Mouse (Mus musculus) retina, postnatal 7 days (tissue): Measurements from ENCODE around the gene Dhx37.
"Not testable (repeated sequence)": the region's sequence is repeated elsewhere in the genome, so short reads cannot be mapped to it uniquely, and the experiment has no call there.

Experiments used
- DNase-seq: peaks from one replicate; pipeline ENCODE4 v3.0.0-alpha.2; 2012; ENCODE audit warnings: low read depth, low spot score

The Dhx37 gene

DNA sequence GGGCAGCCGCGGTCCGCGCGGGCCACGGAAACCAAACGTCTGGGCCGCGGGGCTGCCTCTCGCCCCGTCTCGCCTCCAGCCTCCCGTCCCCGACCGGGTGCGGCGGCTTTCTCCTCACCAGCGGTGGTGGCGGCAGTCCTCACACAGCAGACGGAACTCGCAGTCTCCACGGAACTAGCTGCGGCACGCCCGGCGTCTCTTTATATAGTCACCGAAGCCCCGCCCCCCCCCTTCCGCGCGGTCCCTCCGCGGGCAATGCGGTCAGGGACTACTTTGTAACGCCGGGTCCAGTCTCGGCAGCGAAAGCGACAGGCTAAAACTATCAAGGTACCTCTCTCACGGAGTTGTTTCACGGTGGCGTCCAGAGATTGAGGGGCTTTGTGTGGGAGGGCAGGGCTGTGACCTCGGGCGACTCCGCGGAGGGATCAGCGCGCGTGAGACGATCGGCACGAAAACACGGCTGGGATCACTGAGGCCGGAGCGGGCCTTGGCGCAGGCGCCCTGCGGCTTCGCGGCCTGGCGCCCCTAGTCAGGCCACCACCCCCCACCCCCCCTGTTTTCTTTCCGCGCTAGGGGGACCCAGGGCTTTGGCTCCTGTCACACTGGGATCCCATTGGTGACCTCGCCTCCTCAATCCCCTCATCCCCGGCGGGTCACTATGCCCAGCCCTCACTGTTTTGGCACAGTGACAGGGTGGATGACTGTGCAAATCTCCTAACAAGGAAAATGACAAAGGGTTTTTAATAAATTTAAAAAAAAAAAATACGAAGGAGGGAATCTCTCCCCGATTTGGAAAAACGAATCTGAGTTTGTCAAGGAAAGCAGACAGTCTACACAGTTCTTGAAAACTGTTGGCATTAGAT, 44.1 kb downstream of the Dhx37 start, which contains the start of gene Ubc:
TSS of gene Ubc (minus strand) at position 624 of the 863 bp plus-strand sequence.
- peak; percentile 87 for DNase-seq

DNA sequence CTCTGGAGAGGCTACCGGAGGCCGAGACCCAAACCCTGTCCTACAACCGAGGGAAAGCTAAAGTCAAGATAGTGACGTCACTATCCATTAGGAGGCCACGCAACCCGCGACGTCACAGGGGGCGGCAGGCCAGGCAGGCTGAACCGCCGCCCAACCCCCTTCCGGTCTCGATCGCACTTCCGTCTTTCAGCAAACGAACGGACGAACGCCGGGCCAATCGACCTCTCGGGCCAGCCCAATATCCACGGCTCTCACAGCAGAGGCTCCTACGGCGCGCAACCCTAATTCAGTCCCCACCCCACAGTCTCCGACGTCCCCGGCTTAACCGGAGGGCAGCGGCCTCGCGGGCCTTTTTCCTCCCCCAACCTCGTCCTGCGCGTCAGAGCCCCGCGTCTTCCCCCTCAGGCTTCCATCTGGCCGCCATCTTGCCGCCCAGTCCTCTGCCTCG, 44.8 kb downstream of the Dhx37 start, which contains the start of gene Gm10382:
TSS of gene Gm10382 (plus strand) at position 192 of the 448 bp plus-strand sequence.
- DNase-seq, result peak; percentile 53

DNA sequence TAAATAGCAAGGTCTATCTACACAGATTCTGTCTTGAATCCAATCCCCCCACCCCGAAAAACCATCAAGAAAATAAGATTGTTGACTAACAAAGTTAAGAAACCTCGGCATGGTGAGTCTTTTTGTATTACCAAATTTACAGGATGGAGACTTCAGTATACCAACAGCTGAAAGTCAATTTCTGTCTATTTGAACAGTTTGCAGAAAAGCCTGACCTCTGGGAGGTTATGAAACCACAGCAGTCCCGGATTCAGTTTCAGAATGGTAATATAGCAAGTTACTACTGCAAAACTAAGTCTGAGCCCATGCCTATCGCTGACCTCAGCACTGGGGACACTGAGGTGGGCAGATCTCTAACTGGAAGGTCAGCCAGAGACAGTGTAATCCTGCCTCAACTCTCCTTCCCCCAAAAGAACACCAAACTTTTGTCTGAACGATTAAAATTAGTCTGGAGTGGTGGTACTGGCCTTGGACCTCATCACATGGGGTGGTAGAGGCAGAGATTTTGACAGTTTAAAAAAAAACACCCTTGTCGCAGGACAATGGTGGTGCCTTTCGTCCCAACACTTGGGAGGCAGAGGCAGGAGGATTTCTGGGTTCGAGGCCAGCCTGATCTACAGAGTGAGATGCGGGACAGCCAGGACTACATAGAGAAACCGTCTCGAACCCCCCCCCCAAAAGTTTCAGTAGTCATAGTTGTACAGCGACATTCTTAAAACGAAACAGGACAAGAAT, 45.4 kb downstream of the Dhx37 start:
- DNase-seq, result no peak

DNA sequence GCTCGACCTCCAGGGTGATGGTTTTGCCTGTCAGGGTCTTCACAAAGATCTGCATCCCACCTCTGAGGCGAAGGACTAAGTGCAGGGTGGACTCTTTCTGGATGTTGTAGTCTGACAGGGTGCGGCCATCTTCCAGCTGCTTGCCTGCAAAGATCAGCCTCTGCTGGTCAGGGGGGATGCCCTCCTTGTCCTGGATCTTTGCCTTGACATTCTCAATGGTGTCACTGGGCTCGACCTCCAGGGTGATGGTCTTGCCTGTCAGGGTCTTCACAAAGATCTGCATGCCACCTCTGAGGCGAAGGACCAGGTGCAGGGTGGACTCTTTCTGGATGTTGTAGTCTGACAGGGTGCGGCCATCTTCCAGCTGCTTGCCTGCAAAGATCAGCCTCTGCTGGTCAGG, 46.6 kb downstream of the Dhx37 start:
- DNase-seq, result not testable (repeated sequence)

DNA sequence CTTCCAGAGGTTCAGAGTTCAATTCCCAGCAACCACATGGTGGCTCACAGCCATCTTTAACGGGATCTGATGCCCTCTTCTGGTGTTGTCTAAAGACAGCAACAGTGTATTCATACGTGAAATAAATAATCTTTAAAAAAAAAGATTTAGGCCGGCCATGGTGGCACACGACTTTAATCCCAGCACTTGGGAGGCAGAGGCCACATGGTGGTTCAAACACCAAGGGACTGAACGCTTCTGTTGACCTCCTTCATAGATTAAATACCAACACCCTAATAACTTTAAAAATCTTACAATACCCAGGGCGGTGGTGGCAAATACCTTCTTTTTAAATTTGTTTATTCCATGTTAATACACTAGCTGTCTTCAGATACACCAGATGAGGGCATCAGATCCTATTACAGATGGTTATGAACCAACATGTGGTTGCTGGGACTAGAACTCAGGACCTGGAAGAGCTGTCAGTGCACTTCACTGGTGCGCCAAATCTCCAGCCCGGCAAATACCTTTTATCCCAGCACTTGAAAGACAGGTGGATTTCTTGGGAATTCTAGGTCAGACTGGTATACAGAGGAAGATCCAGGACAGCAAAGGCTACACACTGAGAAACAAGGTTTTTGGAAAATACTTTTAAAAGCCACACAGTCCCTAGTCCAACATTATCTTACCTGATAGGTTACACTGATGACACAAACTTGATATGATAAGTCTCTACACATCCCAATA, 48.5 kb downstream of the Dhx37 start:
- no peak for DNase-seq

DNA sequence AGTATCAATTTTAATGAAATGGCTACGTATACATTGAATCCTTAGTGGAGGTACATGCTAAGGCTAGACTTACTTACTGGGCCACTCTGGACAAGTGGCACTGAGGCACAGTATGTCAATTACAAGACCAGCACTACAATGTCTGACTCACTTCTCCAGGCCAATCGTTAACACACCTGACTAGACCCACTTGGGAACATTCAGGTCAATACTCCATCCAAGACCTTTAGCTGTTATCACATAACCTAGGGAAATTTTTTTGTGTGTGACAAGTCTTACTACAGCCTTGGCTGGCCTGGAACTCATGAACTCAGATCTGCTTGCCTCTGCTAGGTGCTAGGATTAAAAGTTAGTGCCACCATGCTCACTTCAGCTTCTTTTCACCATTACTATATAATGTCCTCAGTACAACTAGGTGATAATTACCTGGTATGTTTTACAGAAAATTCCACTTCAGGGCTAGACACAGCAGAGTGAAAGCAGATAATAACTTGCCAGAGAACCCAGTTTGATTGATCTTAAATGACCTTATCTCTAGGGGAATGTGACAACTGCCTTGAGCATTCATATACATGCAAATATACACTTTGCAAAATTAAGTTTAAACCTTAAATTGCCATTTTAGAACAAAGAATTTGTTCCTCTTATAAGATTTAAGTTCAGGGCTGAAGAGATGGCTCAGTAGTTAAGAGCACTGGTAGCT, 49.3 kb downstream of the Dhx37 start:
- no peak for DNase-seq

DNA sequence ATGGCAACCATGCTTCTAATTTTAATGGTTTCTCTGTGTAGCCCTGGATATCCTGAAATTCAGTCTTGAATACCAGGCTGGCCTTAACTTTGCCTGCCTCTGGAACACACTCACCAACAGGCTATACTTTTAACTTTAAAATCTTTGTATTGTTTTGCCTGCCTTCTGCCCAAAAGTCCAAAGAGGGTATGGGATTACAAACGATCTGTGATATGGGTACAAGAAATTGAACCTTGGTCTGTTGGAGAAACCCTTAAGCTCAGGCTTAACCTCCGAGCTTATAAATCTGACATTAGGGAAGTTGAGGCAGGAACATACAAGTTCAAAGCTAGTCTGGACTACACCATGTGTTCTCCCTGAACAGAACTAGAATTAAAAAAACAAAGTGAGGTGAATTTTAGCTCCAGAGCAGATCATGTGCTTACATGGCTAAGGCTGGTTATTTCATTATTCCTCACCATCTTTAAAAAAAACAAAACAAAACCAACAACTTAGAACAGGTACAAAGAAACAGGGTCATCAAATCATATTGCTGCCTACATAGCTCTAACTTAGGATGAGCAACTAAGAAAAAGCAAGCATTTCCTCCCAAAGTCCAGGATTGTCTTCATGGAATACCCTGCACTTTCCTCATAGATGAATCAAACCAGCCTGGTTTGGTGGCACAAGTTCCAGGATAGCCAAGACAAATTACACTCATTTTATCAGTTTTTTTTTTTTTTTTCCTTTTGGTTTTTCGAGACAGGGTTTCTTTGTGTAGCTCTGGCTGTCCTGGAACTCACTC, 50.1 kb downstream of the Dhx37 start:
- no peak for DNase-seq

DNA sequence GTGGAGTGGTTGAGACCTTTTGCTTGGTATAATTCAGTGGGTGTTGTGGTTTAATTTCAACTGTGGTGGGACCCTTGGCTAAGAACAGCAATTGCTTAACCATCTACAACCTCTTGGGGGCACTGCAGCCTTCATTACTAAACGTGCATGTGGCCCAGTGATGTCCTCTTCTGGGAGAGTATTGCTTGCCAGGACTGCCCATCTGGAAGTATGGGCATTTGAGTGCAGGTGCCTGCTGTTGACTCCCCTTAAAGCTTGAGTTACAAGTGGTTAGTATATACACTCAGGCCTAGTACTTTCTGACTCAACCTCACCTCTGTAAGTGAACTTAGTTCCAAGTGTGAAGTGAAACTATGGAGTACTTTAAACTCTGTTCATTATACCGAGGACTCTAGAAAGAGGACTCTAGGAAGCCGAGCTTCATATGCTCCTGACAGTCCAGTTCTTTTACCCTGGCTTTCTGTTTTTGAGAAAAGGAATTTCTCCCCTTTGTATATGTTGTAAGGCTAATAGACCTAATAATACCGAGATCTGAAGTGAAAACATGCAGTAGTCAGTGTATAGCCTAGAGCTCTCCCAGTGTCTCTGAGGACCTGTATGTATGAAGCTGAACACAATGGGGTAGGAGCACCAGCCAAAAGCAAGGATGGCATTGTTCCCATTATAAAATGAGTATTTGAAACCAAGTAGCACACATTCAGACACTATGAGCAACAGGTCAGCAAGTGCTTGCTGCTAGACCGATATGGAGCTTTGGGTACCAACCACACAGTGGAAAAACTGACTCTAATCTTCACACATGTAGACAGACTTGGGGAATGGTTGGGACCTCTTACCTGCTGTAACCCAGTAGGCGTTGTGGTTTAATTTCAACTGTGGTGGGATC, 51.0 kb downstream of the Dhx37 start:
- peak; percentile 56 for DNase-seq

DNA sequence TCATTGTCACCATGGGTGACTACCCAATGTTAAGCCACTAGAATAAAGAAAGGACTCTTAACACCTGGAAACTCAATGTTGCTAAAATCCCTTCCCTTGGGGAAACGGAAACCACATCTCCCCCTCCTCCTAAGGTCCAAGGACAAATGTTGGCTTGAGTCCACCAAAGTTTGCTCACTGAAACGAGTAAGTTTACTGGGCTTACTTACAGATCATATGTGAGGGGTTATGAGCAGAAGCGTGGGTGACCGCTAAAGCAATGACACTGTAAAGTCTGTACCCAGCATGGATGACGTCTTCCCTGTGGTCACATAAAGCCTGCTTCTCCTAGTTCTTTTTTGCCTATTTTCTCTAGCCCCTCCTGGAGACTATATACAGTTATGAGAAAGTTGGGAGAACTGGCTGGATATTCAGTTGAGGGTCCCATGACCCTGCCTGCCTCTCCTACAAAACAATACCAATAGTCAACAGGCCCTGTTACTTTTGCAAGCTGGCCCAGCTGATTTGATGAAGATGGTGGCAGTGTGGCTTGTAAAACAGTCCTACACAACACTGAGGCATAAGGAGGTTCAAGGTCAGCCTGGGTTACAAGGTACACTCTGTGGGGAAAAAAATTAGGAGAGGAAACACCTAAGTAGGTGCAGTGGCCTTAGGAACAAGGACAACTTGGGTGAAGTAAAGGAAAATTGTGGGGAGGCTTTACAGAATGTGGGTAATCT, 51.8 kb downstream of the Dhx37 start:
- no peak for DNase-seq

DNA sequence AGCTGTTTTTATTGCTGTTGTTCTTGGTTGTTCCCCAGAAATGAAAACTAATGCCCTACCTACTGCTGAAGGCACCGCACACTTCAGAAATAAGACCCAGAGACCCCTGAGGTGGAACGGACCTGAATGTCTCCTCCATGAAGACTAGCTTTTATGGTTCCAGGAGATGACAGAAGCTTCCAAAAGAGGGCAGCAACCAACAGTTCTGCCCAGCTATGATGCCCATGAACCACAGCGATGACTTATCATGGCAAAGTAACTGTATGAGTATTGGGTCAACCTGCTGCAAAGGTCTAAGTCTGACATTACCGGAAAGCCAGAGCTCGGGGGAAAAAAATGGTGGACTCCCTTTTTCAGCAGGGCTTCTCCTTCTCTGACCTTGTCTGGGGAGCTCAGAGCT, 55.0 kb downstream of the Dhx37 start:
- no peak for DNase-seq

DNA sequence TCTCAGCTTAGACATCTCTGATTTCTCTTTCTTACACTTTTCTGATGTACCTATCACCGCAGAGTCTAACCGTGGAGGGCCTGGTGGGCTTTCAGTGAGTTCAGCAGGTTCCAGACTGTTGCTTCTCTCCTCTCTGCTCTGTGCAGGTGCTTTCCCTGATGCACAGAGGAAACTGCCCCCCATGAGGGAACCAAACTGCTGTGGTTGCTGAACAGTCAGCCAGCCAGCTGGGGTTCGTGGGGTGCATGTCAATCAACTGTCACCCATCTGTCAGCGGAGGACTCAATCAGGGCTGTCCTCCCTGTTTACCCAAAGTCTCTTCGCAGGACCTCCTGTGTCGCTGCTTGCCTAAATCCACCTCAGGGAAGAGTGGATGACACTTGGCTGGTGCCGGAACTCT, 56.7 kb downstream of the Dhx37 start:
- DNase-seq, result no peak

DNA sequence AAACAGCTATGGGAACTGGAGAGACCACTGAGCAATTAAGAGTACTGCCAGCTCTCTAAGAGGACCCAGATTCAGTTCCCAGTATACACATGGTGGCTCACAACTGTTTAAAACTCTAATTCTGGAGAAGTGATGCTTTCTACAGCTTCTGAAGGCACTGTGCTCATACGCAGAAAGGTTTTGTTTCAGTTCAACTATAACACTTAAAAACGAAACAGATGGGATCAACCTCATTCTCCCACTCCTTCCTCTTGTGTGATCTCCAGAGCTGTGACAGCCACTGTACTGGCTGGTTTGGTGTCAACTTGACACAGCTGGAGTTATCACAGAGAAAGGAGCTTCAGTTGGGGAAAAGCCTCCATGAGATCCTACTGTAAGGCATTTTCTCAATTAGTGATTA, 58.0 kb downstream of the Dhx37 start:
- DNase-seq, result no peak

DNA sequence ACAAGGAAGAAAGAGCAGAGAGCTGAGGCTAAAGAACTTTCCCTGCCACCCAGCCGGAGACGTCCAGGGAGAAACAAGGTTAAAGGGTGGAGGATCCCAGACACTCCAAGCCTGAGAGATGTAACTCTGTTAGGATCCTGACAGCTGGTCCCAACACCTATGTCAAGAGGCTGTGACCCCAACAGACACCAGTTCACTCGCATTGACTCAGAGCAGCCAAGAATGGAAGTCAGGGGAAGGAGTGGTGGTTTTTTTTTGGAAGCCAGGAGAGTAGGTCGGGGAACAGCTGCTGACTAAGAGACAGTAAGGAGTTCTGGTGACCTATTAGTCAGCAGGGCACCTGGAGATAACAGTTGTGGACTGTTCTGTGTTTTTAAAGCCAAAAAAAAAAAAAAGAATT, 61.9 kb downstream of the Dhx37 start:
- no peak for DNase-seq

DNA sequence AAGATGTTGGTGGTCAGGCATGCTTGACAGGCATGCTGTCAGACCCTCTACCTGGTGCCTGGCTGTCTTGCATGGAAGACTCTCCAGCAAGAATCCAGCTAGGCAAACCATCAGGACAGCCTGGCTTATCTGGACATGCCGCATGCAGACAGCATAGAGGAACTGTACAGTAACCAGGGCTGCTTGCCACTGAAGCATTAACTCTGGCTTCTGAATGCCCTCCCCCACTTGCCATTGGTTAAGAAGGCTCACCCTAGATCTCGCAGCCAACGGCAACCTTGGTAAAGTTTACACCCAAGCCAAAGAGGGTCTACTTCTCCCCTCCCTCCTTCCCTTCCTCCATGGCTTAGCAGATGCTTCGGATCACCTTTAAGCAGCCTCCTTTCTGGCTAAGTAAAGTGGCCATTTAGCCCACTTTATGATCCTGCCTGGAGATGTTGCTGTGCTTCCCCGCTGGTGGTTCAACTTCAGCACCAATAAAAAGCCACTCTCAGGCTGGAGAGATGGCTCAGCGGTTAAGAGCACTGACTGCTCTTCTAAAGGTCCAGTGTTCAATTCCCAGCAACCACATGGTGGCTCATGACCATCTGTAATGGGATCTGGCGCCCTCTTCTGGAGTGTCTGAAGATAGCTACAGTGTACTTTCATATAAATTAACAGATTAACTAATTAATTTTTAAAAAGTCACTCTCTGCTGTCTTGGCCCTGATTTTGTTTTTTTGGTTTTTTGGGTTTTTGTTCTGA, 62.8 kb downstream of the Dhx37 start:
- DNase-seq, result no peak

DNA sequence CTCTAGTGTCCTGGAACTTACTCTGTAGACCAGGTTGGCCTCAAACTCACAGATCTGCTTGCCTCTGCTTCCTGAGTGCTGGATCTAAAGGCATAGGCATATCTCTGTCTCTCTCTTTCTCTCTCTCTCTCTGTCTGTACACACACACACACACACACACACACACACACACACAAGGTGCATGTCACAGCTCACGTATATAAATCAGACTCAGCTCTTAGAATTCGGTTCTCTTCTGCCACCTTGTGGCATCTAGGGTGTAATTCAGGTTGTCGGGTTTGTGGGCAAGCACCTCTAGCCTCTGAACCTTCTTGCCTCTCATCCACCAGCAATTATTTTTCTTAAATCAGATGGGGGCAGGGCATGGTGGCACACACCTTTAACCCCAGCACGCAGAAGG, 65.4 kb downstream of the Dhx37 start:
- DNase-seq, result peak; percentile 71

DNA sequence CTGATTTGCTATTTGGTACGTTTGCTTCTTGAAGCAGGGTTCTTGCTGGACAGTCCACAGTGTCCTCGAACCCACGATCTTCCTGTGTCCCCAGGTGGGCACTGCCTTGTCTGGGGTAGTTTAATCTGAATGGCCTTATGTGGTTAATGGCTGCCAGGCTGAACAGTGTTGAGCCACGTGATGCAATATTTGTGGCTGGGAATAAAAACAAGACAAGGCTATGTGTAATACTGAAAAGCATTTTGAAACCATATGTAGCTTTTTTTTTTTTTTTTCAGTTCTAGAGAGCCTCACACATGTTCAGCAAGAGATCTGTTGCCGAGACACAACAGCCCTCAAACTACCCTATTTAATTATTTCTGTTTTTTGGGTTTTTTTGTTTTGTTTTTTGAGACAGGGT, 65.8 kb downstream of the Dhx37 start:
- no peak for DNase-seq

DNA sequence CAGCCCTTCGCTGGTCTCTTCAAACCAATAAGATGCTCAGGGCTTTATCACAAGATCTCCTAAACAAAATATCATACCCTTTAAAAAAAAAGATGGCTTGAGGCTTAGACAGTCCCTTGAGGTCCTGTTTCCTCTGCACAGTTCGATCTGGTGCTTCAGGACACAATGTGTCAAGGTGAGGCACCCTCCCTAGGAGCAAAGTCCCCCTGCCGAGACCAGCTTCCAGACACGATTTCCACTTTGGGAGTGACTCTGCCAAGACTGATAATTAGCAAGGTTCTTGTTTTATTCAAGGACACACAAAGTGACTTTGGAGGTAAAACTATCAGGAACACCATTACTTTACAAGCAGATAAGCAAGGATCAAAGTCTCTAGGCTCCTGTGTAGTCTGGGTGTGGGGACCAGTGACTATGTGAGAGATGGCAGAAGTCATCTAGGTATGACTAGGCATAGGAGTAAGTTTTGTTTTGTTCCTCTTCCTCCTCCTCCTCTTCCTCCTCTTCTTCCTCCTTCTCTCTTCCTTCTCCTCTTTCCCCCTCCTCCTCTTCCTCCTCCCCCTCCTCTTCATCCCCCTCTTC, 69.0 kb downstream of the Dhx37 start:
- no peak for DNase-seq

DNA sequence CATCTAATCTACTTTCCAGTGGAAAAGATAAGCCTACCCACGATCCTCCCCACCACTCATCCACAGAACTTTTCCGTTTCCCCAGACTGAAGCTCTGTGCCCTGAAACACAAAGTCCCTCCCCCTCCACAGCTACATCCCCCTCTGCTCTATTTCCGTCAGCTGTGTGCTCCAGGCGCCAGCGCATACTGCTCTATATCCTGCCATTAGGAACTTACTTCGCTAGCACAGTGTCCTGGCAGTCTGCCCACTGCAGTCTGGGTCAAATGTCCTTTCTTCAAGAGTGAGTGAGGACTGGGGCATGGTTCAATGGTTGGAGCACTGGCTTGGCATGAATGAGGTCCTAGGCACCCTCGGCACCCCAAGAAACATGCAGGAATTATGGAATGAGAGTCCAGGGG, 70.0 kb downstream of the Dhx37 start:
- no peak for DNase-seq
